Mouse (Mus musculus): Measurements from ENCODE around the gene Prg4. TPM values are rescaled to one million over a fixed set of nuclear protein-coding genes. Genes with fewer than 3 reads are reported as not detected.

Gene Prg4
- polyA plus RNA-seq, 1 experiment, result 3.5 TPM

DNA sequence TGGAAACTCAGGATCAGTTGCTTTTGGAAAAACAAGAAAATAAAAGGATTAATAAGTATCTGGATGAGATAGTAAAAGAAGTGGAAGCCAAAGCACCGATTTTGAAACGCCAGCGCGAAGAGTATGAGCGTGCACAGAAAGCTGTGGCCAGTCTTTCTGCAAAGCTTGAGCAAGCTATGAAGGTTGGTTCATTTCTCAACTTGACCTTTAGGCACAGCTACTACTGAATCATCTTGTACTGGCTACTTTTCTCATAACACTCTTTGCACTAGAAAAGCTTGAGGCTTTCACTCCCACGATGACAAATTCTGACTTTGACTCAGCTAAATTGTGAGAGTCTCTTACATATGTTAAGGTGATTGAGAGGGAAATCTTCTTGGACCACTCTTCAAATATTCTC is 56.0 kb downstream of the Prg4 start:
- no peak for DNase-seq (ENCODE audit: extremely low spot score in 1 of 2, low spot score in 1 of 2)

DNA sequence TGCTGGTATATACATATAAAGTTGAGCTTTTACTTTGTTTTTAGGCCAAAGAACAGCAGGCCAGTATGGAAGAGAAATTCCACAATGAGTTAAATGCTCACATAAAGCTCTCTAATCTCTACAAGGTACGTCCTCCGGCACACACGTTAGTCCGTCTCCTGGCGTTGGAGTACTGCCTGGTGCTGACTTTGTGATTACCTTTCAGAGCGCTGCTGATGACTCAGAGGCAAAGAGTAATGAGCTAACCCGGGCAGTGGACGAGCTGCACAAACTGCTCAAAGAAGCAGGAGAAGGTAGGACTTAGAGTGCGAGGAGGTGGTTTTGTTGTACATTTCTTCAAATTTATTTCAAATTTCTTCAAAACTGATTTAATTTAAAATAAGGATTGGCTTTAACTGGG is 58.7 kb downstream of the Prg4 start:
- no peak for DNase-seq (ENCODE audit: extremely low spot score in 1 of 2, low spot score in 1 of 2)

DNA sequence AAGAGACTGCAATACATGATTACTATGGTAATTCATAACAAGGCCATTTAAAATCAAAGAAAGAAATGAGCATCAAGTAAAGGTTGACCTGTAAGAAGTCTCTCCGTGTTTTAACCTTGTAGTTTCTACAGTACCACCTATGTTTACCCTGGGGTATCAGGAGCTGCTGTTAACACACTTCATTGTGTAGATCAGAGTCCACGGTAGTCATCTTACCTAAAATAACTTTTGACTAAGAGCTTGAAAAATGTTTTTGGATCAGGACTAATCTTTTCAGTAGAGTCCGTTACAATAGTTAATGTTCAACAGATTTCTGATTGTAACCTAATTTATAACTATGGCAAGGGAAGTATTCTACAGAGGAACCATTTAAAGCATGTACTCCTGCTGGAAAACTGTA is 61.4 kb downstream of the Prg4 start:
- no peak for DNase-seq (ENCODE audit: extremely low spot score in 1 of 2, low spot score in 1 of 2)

DNA sequence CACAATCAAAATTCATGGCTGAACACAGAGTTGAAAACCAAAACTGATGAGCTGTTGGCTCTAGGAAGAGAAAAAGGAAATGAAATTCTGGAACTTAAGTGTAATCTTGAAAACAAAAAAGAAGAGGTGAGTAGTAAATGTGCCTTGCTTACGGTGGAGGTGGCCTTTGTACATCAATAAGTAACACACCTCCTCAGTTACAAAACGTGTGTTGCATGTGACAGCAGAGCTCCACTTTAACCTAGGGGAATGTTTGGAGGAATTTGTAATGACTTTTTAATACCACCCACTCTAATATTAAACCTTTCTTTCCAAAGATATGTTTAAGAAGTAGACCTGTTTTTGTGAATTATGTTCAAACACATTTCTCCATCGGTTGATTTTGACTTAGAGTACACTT is 62.1 kb downstream of the Prg4 start:
- DNase-seq (ENCODE audit: extremely low spot score in 1 of 2, low spot score in 1 of 2), result no peak

Other genes starting within 250 kb of the Prg4 start
- 0.10 TPM in 1 of 2 replicates, not detected in the other for gene Pdc, start 146.7 kb downstream of the Prg4 start, polyA plus RNA-seq (2012; rRNA removed)
- 84.6 and 96.9 TPM in 2 replicates for gene Tpr, start 73.3 kb downstream of the Prg4 start, polyA plus RNA-seq (2012; rRNA removed)
- 45.4 and 45.9 TPM in 2 replicates for gene Odr4, start 73.1 kb downstream of the Prg4 start, polyA plus RNA-seq (2012; rRNA removed)